Mouse (Mus musculus) megakaryocyte, embryonic 14.5 days (primary cell): ENCODE data around the gene Dtd2.

ENCODE experiments used
- FLI1 ChIP-seq: IDR thresholded peaks from 2 replicates; pipeline ENCODE4 v1.6.1; 2012; ENCODE audit warnings: low read length, inconsistent platforms, mixed read lengths
- GATA1 ChIP-seq: IDR thresholded peaks from 3 replicates; pipeline ENCODE4 v1.6.1; 2012; ENCODE audit warnings: mixed read lengths, low read length, inconsistent platforms, borderline replicate concordance

DNA sequence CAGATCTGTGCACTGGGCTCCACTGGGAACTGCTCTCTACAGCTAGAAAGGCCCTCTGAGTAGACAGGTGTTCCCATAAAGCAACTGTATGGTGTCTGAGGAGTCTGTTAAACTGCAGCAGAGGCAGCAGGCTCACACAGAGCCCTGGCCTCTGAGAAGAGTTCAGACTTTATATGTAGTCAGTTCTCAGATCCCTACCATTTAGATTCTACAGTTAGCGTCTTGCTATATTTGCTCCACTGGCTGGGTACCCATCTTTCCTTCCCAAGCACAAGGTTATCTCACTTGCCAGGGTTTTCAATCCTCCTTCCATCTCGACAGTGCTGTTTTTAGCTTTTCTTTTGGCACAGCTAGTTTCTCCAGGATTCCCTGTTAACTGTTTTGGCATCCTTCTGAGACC is 15.7 kb downstream of the Dtd2 start:
- TF ChIP-seq GATA1, result no peak
- no peak for TF ChIP-seq FLI1
